Mouse (Mus musculus): ENCODE data around the gene Abr. TPM values are rescaled to one million over a fixed set of nuclear protein-coding genes. Genes with fewer than 3 reads are reported as not detected.

Gene Abr
- total RNA-seq (2015) (45.8 and 47.9 TPM in 2 replicates), total RNA-seq (2017) (78.4 and 84.4 TPM in 2 replicates)

GRCm38 (mm10) chr11:76622152-76622565, at the start of gene Abr:
Abr (minus strand) TSS chr11:76622314.
- peak; percentile 34; the same call in 1 of the 2 replicates for ATAC-seq (ENCODE audit: poor library complexity, severe bottlenecking)

- ATAC-seq (ENCODE audit: poor library complexity, severe bottlenecking), result no peak
Observed at GRCm38 (mm10) chr11:76667807-76668206, 45.7 kb upstream of the Abr start.

GRCm38 (mm10) chr11:76666002-76666649, 44.0 kb upstream of the Abr start:
- ATAC-seq (ENCODE audit: poor library complexity, severe bottlenecking), result no peak

GRCm38 (mm10) chr11:76661790-76662468, 39.8 kb upstream of the Abr start:
- no peak for ATAC-seq (ENCODE audit: poor library complexity, severe bottlenecking)

- ATAC-seq (ENCODE audit: poor library complexity, severe bottlenecking), result no peak
Observed at GRCm38 (mm10) chr11:76659138-76659930, 37.2 kb upstream of the Abr start.

GRCm38 (mm10) chr11:76657450-76657970, 35.4 kb upstream of the Abr start:
- ATAC-seq (ENCODE audit: poor library complexity, severe bottlenecking), result no peak

- ATAC-seq (ENCODE audit: poor library complexity, severe bottlenecking), result no peak
Observed at GRCm38 (mm10) chr11:76655106-76655505, 33.0 kb upstream of the Abr start.

GRCm38 (mm10) chr11:76652838-76653334, 30.8 kb upstream of the Abr start:
- no peak for ATAC-seq (ENCODE audit: poor library complexity, severe bottlenecking)

- no peak for ATAC-seq (ENCODE audit: poor library complexity, severe bottlenecking)
Observed at GRCm38 (mm10) chr11:76650862-76651560, 28.9 kb upstream of the Abr start.

- peak; percentile 80 for ATAC-seq (ENCODE audit: poor library complexity, severe bottlenecking)
Observed at GRCm38 (mm10) chr11:76647500-76647899, 25.4 kb upstream of the Abr start.

GRCm38 (mm10) chr11:76647062-76647461, 24.9 kb upstream of the Abr start:
- no peak for ATAC-seq (ENCODE audit: poor library complexity, severe bottlenecking)

- ATAC-seq (ENCODE audit: poor library complexity, severe bottlenecking), result peak; percentile 93
Observed at GRCm38 (mm10) chr11:76645955-76646354, 23.8 kb upstream of the Abr start.

GRCm38 (mm10) chr11:76645036-76645435, 22.9 kb upstream of the Abr start:
- no peak for ATAC-seq (ENCODE audit: poor library complexity, severe bottlenecking)

GRCm38 (mm10) chr11:76644257-76644656, 22.1 kb upstream of the Abr start:
- ATAC-seq (ENCODE audit: poor library complexity, severe bottlenecking), result no peak

- no peak for ATAC-seq (ENCODE audit: poor library complexity, severe bottlenecking)
Observed at GRCm38 (mm10) chr11:76640231-76640630, 18.1 kb upstream of the Abr start.

- ATAC-seq (ENCODE audit: poor library complexity, severe bottlenecking), result no peak
Observed at GRCm38 (mm10) chr11:76639269-76639985, 17.3 kb upstream of the Abr start.

- no peak for ATAC-seq (ENCODE audit: poor library complexity, severe bottlenecking)
Observed at GRCm38 (mm10) chr11:76630487-76630886, 8.4 kb upstream of the Abr start.

- ATAC-seq (ENCODE audit: poor library complexity, severe bottlenecking), result no peak
Observed at GRCm38 (mm10) chr11:76630023-76630422, 7.9 kb upstream of the Abr start.

- peak; percentile 93 for ATAC-seq (ENCODE audit: poor library complexity, severe bottlenecking)
Observed at GRCm38 (mm10) chr11:76628613-76629012, 6.5 kb upstream of the Abr start.

- ATAC-seq (ENCODE audit: poor library complexity, severe bottlenecking), result no peak
Observed at GRCm38 (mm10) chr11:76624881-76625280, 2.8 kb upstream of the Abr start.
